Mouse (Mus musculus) thymus, postnatal 0 days (tissue): Measurements from ENCODE around the gene Dyx1c1. TPM values are rescaled to one million over a fixed set of nuclear protein-coding genes. Genes with fewer than 3 reads are reported as not detected.

Experiments
- DNase-seq: peaks from one replicate; pipeline ENCODE4 v3.0.0-alpha.2; 2015; ENCODE audit warnings: low spot score
- polyA plus RNA-seq: library from polyadenylated mRNA; unstranded; fragments of >200 nt; fragmentation: Nextera tagmentation; extraction: Ambion mirVana; gene quantifications from 2 replicates; pipeline ENCODE4 v1.2.1, GENCODE M21; 2015

Dyx1c1 gene
- polyA plus RNA-seq, 1 experiment from 2014 or later: 0.79 TPM

GRCm38 (mm10) chr9:72972984-72973383 is 14.4 kb downstream of the Dyx1c1 start:
- DNase-seq: no peak

DNA sequence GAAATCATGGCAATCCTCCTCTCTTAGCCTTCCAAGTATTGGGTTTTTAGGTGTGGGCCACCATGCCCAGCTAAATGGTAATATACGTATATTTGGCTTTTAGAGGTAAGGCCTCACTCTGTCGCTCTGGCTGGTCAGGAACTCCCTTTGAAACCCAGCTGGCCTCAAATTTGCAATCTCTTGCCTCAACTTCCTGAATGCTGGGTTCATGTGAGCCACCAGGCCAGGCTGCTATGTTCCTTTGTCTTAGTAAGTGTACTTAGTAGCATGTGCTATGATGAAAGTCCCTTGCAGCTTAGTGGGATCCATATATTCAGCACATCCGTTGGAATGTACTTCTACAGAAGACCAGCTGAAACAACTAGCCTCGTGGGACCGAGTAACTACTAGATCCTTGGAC is 16.1 kb downstream of the Dyx1c1 start:
- no peak for DNase-seq

GRCm38 (mm10) chr9:72975242-72975641 is 16.7 kb downstream of the Dyx1c1 start:
- DNase-seq: no peak

DNA sequence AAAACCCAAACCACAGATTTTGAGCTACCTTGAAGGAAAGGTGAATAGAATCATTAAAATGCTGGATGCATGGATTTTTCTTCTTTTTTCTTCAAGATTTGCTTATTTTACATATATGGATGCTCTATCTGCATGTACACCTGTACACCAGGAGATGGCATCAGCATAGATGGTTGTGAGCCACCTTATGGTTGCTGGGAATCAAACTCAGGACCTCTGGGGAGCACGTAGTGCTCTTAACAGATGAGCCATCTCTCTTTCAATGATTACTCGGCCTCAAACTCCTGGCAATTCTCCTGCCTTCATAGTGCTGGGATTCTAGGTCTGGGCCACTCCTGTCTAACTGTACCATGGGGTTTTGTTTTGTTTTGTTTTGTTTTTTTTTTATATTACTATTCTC is 24.5 kb downstream of the Dyx1c1 start:
- no peak for DNase-seq

GRCm38 (mm10) chr9:72985250-72986220 is 26.9 kb downstream of the Dyx1c1 start, which contains the start of the genes Ccpg1os and Ccpg1:
TSS of gene Ccpg1os (minus strand) at chr9:72985382.
TSS of gene Ccpg1 (plus strand) at chr9:72985429.
- peak; percentile 99 for DNase-seq

DNA sequence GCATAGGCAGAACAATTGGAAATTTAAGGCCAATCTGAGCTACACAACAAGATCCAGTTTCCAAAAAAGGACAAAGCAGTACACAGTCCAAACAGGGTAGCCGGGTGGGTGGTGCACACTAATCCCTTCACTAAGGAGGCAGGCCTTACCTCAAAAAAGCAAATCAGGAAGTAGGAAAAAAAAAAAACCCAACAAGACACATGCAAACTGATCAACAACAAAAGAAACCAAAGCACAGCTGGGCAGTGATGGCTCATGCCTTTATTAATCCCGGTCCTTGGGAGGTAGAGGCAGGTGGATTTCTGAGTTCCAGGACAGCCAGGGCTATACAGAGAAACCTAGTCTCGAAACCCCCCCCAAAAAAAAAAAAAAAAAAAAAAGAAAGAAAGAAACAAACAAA is 29.1 kb downstream of the Dyx1c1 start:
- no peak for DNase-seq

DNA sequence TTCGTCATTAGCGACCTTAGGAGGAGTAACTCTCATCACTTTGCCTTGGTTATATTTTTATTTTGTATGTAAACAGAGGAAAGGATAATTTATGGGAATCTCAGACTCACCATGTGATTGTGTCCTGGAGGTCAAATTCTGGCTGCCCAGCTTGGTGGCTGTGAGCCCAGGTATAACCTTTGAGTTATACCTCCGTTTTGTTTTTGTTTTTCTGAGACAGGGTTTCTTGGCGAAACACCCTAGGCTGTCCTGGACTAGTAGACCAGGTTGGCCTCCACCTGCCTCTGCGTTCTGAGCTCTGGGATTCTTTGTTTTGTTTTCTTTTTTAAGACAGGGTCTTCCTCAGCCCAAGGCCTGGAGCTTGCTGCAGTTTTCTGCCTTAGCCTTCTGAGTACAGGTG is 30.1 kb downstream of the Dyx1c1 start:
- no peak for DNase-seq

DNA sequence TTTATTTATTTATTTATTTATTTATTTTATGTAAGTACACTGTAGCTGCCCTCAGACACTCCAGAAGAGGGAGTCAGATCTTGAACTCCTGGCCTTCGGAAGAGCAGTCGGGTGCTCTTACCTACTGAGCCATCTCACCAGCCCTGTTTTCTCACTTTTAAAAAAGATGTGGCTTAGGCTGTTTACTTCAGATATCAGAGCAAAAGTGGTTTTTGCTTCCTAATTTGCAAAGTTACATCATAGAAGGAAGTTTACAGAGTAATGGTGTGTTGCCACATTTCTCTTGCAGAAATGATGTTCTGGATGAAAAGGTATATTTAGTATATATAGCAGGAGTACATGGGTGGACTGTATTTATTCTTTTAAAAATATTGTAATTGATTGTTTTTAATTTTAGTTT is 32.8 kb downstream of the Dyx1c1 start:
- DNase-seq: no peak

GRCm38 (mm10) chr9:72992576-72992975 is 34.0 kb downstream of the Dyx1c1 start:
- DNase-seq: no peak

- DNase-seq: no peak
Measured at GRCm38 (mm10) chr9:72996167-72996566, 37.6 kb downstream of the Dyx1c1 start.

GRCm38 (mm10) chr9:72996806-72997205 is 38.2 kb downstream of the Dyx1c1 start:
- DNase-seq: no peak

GRCm38 (mm10) chr9:73000487-73000886 is 41.9 kb downstream of the Dyx1c1 start:
- no peak for DNase-seq

DNA sequence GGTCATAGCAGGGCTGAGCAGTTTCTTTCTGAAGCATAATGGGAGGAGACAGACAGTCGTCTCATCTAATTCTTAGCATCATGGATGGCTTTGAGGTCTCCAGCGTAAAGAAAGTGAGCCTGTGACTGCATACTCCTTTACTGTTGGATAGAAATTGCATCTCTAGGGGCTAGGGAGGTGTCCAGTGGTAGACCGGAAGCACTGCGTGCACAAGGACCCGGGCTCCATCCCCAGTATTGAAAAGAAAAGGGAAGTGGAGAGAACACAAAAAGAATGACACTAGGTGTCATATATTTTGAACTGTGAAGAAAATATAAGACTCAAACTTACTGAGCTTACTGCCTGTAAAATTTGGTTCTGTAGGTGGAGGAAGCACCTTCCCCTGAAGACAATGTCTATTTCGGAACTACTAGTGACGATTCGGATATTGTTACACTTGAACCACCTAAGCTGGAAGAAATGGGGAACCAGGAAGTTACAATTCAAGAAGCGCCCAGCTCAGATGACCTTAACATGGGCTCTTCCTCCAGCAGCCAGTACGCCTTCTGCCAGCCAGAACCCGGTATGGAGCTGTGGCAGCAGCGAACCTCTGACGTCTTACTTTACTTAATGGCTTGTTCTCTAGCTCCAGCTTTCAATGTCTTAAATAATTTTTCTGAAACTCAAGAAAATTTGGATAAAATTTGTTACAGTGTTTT is 42.9 kb downstream of the Dyx1c1 start:
- DNase-seq: no peak

- DNase-seq: no peak
Measured at GRCm38 (mm10) chr9:73002177-73002576, 43.6 kb downstream of the Dyx1c1 start.

- no peak for DNase-seq
Measured at GRCm38 (mm10) chr9:73004076-73004475, 45.5 kb downstream of the Dyx1c1 start.

- DNase-seq: no peak
Measured at GRCm38 (mm10) chr9:73005106-73005505, 46.5 kb downstream of the Dyx1c1 start.

GRCm38 (mm10) chr9:73006175-73006574 is 47.6 kb downstream of the Dyx1c1 start:
- peak; percentile 16 for DNase-seq

- no peak for DNase-seq
Measured at GRCm38 (mm10) chr9:73008384-73008783, 49.8 kb downstream of the Dyx1c1 start.

DNA sequence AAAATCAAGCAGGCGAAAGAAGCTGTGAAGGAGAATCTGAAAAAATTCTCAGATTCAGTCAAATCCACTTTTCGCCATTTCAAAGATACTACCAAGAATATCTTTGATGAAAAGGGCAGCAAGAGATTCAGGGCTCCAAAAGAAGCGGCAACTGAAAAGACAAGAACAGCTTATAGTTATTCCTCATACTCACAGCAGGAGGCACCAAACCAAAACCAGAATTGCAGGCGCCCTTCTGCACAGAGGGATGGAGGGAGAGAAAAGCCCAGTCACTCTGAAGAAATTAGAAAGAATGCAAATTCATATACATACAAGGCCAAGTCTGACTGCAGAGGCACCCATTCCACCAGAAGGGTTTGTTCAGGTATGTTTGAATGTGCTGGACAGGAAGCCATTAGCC is 54.0 kb downstream of the Dyx1c1 start:
- no peak for DNase-seq

DNA sequence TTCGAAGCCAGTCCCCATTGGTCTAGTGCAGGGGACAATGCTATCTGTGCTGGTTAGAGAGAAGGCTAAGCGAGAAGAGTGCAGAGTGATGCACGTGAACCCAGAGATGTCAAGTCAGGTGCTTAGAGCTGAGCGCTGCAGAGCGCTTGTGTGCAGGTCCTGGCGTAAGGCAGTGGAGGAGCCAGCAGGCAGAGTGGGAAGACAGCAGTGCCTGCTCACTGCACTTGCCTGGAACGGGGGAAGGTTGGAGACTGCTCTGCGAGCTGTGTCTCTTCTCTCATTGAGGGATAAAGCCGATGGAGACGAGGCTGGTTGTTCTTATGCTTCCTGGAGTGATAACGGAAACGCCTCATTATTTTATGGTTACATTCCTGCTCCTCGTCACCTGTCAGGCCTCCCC is 56.1 kb downstream of the Dyx1c1 start:
- no peak for DNase-seq

DNA sequence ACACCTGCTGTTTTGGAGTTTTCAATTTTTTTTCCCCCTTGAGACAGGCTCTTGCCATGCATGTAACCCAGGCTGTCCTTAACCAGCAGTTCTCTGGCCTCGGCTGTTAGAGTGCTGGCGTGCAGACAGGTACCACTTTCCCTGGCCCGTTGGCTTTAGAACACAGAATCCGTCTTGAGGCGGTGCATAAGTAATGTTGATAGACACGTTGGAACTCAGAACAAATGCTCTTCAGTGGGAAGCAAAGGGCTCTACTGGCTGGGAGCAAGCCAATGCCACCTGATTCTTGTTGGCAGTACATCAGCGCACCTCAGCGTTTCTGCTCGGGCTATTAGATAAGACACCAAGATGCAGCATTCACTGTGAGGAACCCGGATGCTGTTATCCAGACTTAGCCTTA is 61.3 kb downstream of the Dyx1c1 start:
- no peak for DNase-seq

GRCm38 (mm10) chr9:73020566-73021097 is 62.0 kb downstream of the Dyx1c1 start:
- no peak for DNase-seq
